Mouse (Mus musculus) MEL (cell line): ENCODE measurements around the gene Tnrc6c.

Source experiments
- BHLHE40 ChIP-seq: IDR thresholded peaks from 2 replicates; pipeline ENCODE4 v1.6.1; 2012; ENCODE audit warnings: low read depth, mild to moderate bottlenecking, inconsistent platforms, low read length, improper control_type of control experiment, borderline replicate concordance
- CHD2 ChIP-seq: IDR thresholded peaks from 2 replicates; pipeline ENCODE4 v1.6.1; 2011; ENCODE audit warnings: low read length, improper control_type of control experiment
- CTCF ChIP-seq, 3 experiments: IDR thresholded peaks in 2 of 3; conservative IDR thresholded peaks in 1 of 3; 2 replicates each; pipeline ENCODE4 v1.5.1; 2011 to 2012; ENCODE audit warnings: low read length in 3 of 3, low read depth in 2 of 3, mild to moderate bottlenecking in 2 of 3, improper control_type of control experiment in 1 of 3, inconsistent platforms in 1 of 3, mixed read lengths in 1 of 3, moderate library complexity in 1 of 3; ENCODE audit not compliant: control insufficient read depth in 1 of 3, insufficient read depth in 1 of 3, poor library complexity in 1 of 3, severe bottlenecking in 1 of 3

GRCm38 (mm10) chr11:117765361-117765760 is 111.3 kb downstream of the Tnrc6c start:
- TF ChIP-seq CTCF (IDR thresholded peaks at IDR 0.05 in 2 of 3, conservative IDR thresholded peaks at IDR 0.05 in 1 of 3; ENCODE audit: control insufficient read depth in 1 of 3, insufficient read depth in 1 of 3, low read depth in 2 of 3, low read length in 3 of 3, poor library complexity in 1 of 3, severe bottlenecking in 1 of 3) (no peak), BHLHE40 (no peak), CHD2 (no peak)
